Mouse (Mus musculus) naive thymus-derived CD4-positive, alpha-beta T cell, adult 2 months (primary cell): Measurements from ENCODE around the gene Slc22a20.
A peak's percentile ranks its signal among the peaks of the same experiment; 100 is the strongest.

Source experiments
- DNase-seq: peaks from one replicate; pipeline ENCODE4 v3.0.0-alpha.2; 2011; ENCODE audit warnings: low read depth

The Slc22a20 gene

DNA sequence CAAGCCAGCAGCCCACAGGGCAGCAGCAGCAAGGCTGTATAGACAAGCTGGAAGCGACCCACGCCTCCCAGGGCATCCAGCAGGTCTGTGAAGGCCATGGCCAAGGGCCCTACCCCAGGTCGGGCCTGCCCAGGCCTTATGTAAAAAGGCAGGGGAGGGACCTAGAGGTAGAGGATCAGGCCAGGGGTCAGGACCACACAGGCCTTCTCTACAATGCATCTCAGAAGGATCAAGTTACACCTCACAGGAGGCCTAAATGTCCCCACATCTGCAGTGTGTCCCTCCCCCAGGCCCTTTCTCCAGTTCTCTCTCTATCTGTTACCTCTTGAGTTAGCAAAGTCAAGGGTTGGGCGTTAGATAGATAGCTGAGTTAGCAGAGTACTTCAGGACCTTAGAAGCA, at the start of gene Slc22a20:
Slc22a20 (minus strand) TSS at position 101 of the 400 bp plus-strand sequence.
- no peak for DNase-seq

DNA sequence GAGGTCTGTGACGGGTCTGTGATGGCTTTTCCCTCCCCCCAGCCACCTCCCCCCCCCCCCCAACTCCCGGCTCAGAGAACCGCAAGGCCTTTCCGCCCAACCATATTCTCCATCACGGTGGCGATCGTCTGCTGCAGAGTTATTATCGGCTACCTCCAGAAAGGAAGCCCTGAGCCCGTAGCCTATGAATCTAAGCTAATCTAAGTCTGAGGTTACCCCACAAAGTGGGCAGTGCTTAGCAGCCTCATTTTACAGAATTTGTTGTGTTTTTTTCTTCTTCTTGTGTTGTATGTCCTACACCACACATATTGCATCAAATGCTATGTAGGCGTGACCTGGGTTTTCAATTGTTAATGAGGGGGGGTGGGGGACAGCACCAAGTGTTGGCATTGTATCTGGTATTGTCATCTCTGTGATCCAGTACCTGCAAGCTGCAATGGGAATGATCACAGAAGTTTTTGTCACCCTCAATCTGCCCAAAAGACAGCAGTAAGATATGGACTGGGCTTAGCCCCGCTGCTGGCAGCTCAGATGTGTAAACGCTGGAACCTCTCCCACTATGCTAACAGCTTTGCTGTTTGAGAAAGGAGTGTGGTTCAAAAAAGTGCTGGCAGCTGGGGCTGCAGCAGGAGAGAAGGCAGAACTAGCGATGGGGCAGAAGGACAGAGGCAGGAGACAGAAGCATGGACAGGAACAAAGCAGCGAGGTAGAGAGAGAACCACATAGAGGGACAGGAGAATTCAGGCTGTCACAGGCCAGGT, 44.8 kb upstream of the Slc22a20 start:
- DNase-seq, result no peak

DNA sequence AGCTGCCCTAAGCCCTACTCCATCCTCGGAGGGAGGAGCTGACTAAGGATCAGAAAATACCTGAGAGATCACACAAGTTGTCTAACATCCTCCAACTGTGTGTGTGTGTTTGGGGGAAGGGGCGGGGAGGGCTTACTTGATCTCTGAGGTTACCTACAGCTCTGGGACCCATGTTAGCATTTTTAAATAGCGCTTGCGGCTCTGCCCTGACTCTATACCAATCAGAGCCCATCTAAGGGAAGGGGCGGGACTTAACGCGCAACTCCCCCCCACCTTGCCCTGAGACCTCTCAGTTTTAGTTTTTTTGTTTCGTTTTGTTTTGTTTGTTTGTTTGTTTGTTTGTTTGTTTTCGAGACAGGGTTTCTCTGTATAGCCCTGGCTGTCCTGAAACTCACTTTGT, 43.5 kb upstream of the Slc22a20 start:
- no peak for DNase-seq

DNA sequence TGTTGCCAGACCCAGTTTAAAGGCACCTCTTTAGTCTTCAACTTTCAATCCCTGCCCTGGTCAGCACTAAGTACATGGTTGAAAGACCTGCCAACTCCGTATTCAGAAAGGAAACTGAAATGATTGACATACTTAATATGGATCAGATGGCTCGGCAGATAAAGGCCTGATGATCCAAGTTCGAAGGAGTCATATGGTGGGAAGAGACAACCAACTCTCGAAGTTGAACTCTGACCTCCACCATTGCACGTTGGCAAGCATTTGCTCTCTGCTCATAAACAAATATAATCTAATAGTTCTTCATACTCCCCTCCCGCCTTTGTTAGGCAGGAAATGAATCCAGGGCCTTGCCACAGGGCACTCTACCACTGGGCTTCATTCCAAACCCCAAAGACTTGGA, 43.0 kb upstream of the Slc22a20 start:
- no peak for DNase-seq

DNA sequence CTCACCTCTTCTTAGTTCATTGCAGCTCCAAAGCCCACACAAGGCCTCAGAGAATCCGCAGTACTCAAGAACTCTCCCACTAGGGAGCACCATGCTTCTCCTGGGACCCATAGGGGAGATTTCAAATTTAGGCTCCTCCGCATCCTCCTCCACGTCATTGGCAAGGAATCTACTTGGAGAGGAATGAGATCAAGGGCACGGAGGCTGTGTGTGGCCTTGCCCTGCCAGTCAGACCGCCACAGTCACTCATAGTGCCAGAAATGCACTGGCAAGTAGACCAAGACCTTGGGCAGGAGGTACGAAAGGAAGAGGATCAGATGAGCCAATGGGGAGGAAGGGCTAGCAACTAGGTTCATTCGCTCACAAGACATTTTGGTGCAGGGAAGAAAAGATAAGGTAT, 38.0 kb upstream of the Slc22a20 start:
- no peak for DNase-seq

DNA sequence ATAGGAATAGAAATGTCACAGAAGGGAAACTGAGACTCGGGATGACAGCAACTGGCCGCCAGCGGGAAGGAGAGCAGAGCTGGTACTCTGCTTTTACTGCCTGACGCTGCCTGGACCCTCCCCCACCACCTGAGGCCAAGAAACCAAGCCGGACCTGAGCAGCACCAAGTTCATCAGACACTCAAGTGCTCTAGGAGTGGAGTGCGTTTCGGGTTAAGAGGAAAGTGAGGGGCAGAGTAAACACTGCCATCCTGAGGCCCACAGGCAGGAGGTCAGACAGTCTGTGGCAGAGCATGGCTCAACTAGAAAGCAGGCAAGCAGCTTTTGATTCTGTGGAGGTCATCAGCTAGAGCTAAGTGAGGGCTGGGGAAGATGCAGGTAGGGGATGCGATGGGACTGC, 37.1 kb upstream of the Slc22a20 start:
- no peak for DNase-seq

DNA sequence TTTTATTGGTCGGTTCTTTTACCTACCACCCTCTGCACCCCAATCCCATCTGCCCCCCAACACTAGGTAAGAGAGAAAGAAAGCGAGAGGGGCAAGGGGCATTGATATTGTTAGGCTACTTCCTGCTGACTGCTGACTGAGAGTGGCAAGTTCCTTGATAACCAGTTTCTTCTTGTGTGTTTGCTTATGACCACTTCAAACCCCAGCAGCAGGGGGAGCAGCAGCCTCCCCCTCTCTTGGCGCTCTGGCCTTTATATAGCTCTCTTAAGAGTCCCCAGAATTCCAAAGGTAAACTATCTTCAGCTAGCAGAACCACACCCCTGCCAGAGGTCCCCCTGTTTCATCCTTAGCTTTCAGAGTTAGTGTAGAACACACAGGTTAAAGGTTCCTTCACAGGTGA, 34.3 kb upstream of the Slc22a20 start:
- no peak for DNase-seq

DNA sequence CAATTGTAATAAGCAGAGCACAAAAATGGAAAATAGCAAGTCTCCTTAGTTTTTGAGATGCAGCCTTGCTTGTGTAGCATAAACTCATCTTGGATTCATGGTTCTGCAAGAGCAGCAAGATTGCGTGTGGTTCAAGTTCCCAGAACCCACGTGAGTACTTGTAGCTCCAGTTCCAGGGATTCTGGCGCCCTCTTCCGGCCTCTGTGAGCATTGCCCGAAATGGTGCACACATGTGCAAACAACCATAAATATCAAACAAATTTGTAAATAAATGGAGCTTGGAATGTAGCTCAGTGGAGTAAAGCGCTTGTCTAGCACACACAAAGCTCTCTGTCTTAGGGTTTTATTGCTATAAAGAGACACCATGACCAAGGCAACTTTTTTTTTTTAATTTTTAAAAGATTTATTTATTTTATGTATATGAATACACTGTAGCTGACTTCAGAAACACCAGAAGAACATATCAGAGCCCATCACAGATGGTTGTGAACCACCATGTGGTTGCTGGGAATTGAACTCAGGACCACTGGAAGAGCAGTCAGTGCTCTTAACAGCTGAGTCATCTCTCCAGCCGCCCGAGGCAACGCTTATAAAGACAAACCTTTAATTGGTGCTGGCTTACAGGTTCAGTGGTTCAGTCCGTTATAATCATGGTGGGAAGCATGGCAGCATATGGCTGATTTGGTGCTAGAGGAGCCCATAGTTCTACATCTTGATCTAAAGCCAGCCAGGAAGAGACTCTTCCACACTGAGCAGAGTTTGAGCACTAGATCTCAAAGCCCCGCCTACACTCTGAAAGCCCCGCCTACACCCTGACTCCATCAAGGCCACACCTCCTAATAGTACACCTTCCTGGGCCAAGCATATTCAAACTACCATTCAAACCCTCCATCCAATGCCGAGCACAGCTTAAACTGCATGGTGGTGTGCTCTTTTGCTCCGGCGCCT, 32.5 kb upstream of the Slc22a20 start:
- DNase-seq, result peak; percentile 96

DNA sequence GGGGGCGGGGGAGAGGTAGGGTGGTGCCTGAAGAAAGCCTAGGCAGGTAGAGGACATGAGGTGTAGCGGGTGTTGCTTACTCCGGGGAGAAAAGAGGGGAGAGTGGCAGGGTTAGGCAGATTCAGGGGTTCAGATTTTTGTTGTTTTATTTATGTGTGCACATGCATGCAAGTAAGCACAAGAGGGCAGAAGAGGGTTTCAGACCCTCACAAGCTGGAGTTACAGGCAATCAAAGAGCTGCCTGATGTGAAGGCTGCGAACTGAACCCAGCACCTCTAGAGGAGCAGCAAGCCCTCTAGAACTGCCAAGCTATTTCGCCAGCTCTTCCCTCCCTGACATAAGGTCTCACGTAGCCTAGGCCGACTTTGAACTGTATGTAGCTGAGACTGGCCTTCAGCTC, 30.6 kb upstream of the Slc22a20 start:
- DNase-seq, result peak; percentile 31

DNA sequence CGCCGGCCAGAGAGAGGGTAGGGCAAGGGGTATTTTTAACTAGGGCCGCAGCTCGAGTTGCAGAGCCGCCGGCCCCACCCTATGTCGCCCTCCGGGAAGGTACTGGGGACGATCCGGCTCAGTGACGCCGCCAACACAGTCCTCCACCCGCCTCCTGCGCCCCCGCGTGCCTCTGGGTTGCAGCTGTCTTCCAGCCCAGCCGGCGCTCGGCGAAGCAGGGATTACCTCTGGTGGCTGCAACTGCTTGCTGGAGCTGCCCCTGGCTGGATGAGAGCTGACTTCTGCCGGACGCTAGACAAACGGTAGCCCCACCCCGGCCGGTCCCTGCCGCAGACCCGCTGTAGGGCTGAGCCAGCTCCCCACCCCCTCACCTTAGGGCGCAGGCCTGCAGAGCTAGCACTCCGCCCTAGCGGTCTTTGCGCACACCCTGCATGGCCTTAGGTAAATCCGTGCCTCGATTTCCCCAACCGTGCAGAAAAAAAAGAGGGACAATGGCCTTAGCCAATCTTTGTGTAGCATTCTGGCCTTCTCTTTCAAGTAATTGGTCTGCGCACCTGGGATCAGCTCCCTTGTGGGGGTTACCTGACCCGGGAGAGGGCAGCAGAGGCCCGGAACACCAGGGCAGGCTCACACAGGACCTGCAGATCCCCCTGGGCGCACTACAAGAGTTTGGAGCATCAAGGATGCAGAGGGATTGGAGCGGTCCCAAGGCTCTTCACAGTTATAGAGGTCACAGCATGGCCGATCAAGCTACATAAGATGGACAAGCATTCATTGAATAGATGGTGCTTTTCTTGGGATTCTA, 29.8 kb upstream of the Slc22a20 start, which contains the start of gene Capn1:
Capn1 (minus strand) TSS at position 387 of the 805 bp plus-strand sequence.
- DNase-seq, result peak; percentile 82

DNA sequence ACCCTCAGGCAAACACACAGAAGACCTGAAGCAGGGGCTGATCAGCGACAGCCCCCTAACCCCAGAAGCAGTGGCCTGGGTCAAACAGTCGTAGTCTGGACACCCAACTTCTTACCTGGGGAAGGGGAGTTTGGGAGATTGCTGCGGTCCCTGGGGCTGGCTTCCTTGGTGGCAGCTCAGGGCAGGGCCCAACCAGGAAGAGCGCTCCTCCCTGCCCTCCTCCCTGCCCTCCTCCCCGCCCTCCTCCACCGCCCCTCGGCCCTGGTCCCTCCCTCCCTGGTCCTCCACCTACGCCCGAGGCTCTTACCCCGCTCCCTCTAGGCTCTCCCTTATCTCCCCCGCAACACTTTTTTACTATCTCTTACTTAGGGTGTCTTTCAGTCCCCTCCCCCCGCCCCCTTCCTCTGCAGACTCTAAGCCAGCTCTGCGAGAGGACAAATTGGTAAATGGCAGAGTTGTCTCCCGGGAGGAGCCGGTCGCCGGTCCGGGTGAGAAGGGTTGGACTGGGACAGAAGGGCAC, 29.1 kb upstream of the Slc22a20 start:
- DNase-seq, result no peak

DNA sequence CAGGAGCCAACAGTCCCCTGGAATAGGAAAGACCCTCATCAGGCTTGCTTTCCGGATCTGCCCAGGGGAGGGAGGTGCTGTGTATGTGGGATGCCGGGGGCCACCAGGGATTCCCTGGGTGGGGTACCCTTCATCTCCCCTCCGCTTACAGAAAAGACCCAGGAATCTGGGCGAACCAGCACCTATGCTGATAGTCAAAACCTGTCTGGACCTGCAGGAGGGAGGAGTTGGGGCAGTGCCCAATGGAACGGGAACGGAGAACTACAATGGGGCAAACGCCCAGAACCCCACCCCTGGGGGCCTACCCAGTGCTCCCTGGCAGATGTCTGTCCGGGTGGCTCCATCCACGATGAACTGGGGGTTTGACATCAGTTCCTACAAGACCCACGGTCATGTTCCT, 27.7 kb upstream of the Slc22a20 start:
- no peak for DNase-seq

DNA sequence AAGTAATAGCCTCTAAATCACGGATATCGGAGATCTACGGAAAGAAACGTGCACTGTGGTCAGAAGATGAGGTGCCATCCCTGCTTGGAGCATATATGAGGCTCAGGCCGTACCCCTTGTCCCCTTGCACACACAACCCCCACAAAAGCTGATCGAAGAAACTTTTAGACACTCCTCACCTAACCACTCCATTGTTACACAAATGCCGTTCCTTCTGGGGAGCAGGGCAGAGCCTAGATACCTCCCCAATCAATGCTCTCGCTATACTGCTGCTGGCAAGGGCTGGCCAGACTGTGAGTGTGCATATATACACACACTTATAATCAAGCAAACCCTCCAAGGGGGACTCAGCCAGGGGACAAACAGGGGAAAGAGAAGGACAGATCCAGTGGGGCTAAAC, 23.2 kb upstream of the Slc22a20 start:
- DNase-seq, result no peak

DNA sequence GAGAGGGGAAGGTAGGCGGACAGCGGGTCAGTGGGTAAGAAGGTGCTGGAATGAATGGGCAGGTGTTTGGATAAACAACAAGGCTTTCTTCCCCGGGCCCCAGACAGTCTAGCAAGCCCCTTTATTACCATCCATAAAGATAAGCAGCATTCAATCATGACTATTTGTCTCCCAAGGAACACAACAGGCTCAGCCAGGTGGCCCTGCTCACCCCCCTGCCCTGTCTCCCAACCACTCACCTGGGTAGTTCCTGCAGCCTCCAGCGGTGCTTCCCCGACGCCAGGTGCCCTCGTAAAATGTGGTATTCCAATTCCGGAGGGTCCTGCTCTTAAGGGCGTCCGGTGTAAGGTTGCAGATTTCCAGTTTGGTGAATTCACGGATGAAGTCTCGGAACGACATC, 21.1 kb upstream of the Slc22a20 start:
- no peak for DNase-seq

DNA sequence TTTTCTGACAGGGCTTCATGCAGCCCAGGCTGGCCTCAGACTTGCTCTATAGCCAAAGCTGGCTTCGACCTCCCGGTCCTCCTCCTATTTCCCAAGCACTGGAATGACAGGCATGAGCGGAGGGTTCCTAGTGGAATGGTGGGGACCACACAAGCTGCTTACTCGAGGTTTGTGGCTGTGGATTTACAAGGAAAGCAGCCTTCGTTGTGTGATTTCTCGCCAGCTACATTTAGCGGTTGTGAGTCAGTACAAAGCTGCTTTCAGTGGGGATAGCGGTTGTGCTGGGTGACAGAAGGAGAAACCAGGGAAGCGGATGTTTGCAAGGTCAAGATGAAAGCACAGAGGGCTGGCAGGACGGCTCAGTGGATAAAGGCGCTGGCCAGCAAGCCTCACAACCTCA, 19.6 kb upstream of the Slc22a20 start:
- no peak for DNase-seq

DNA sequence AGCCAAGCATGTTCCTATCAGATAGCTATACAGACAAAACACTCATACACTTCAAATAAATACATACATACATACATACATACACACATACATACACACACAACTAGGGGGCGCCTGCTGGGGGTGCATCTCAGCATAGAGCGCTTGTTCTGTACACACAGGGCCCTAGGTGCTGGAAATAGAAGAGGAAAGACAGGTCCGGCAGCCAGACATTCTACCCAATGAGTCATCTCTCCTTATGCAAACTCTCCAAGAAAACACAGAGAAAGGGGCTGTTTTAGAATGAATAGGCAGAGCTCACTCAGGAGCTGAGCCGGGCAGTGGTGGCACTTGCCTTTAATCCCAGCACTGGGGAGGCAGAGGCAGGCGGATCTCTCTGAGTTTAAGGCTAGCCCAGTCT, 14.0 kb upstream of the Slc22a20 start:
- no peak for DNase-seq

DNA sequence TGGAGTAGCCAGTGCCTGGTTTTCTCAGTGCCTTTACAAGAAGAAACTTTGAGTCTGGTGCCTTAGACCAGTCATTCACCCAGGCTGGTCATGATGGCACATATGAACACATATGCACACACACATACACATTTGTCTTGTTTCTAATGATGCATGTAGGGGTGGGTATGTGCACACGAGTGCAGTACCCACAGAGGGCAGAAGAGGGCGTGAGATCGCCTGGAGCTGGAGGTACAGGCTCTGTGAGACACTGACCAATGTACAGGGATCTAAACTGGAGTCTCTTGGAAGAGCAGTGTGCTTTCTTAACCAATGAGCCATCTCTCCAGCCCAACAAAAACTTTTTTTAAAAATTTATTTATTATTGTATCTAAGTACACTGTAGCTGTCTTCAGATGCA, 12.2 kb upstream of the Slc22a20 start:
- no peak for DNase-seq

DNA sequence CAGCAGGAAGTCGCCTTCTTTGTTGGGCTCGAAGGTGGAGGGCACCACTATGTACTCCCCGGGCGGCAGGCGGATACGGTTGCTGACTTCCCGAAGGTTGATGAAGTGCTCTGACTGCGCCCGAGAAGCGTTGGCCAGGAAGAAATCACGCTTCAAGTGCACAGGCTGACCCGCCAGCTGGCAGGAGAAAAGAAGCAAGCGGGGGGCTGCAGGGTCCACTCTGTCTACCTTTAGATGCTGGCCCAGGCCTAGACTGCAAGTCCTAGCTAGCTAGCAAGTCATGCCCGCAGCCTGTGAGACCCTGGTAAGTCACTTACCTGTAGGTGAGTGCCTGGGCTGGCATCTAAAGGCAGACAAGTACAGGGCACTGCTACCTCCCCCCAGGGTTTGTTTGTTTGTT, 8.8 kb upstream of the Slc22a20 start:
- DNase-seq, result no peak

DNA sequence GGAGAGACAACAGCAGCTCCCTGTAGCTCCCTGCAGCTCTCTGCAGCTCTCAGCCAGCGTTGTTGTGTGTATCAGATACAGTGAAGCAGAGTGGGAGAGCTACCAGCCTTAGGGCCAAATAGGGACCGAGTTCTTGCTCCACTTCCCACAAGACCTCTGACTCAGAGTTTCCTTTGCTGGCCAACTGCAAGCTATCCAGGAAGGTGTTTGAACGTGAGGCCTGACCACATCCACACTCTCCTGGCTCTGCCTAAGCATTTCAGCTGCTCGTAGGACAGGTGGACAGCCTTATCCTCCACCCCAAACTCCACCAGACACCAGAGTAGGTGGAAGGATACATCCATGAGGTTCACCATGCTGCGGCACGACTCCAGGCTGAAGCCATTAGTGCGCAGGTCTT, 6.1 kb upstream of the Slc22a20 start:
- DNase-seq, result no peak

DNA sequence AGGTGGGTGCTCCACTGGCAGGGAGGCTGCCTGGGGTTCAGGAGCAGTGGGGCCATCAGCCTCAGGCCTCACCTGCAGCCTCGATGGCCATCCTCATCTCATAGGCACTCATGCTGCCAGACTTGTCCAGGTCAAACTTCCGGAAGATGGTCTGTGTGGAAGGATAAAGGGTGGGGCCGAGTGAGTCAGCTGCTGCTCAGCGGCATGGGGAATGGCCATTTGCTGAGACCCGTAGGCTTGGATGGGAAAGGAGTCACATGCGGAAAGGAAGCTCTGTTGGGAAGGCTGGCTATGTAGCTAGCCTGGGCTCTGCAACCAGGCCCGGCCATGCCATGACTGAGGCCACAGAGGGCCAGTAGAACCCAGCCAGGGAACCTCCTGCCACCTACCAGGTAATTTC, 5.5 kb upstream of the Slc22a20 start:
- no peak for DNase-seq

DNA sequence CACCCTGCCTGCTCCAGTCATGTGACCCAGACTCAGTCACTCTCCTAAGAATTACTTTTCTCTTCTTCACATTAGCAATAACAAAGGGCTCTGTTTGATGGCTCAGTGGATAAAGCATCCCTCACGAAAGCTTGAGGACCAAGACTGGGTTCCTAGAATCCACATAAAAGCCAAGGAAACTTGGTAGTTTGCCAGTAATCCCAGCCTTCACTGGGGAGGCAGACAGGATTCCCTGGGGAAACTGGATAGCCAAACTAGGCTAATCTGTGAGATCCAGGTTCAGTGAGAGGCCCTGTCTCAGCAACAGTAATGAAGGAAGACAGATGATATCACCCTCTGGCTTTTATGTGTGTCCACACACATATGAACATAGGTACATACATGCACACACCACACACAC, 5.0 kb upstream of the Slc22a20 start:
- DNase-seq, result no peak

DNA sequence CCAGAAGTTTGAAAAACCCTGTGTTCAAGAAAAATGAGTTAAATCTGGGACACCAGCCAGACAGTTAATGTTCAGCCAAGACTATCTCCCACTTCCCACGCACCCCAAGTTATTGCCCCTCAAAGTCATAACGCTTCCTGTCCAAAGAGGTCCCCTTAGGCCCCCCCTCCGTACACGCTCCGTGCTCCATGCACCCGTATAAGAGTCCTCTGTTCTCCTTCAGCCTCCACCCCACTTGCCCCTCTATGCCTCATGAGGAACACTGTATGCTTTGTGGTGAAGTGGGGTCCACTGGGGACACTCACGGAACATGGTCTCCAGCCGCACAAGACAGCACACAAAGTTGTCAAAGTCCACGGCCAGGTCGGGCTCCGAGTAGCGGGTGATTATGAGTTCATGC, 4.1 kb upstream of the Slc22a20 start:
- DNase-seq, result no peak
